Mouse (Mus musculus) T-cell, adult 2 months (primary cell): ENCODE results near the gene Osbpl9.

Experiments
- DNase-seq: peaks from one replicate; pipeline ENCODE4 v3.0.0; 2022; ENCODE audit warnings: low spot score

Osbpl9 gene

GRCm38 (mm10) chr4:109207524-109207923, 5.5 kb upstream of the Osbpl9 start:
- DNase-seq, result no peak

GRCm38 (mm10) chr4:109204416-109204815, 2.3 kb upstream of the Osbpl9 start:
- DNase-seq, result no peak

GRCm38 (mm10) chr4:109203931-109204330, 1.9 kb upstream of the Osbpl9 start:
- no peak for DNase-seq

GRCm38 (mm10) chr4:109199069-109199468, 3.0 kb downstream of the Osbpl9 start:
- no peak for DNase-seq

- DNase-seq, result no peak
These were observed 6.0 kb downstream of the Osbpl9 start for GRCm38 (mm10) chr4:109195900-109196629.

GRCm38 (mm10) chr4:109193886-109194285, 8.2 kb downstream of the Osbpl9 start:
- DNase-seq, result no peak

- no peak for DNase-seq
These were observed 10.5 kb downstream of the Osbpl9 start for GRCm38 (mm10) chr4:109191598-109191997.

- DNase-seq, result no peak
These were observed 16.3 kb downstream of the Osbpl9 start for GRCm38 (mm10) chr4:109185616-109186405.

- no peak for DNase-seq
These were observed 26.4 kb downstream of the Osbpl9 start for GRCm38 (mm10) chr4:109175677-109176076.

GRCm38 (mm10) chr4:109173775-109174440, 28.2 kb downstream of the Osbpl9 start:
- no peak for DNase-seq

GRCm38 (mm10) chr4:109173369-109173768, 28.7 kb downstream of the Osbpl9 start:
- DNase-seq, result no peak

GRCm38 (mm10) chr4:109165521-109166173, 36.4 kb downstream of the Osbpl9 start:
- peak; percentile 62 for DNase-seq

- DNase-seq, result no peak
These were observed 45.4 kb downstream of the Osbpl9 start for GRCm38 (mm10) chr4:109156481-109157261.

GRCm38 (mm10) chr4:109156073-109156472, 46.0 kb downstream of the Osbpl9 start:
- no peak for DNase-seq

GRCm38 (mm10) chr4:109150214-109150613, 51.9 kb downstream of the Osbpl9 start:
- no peak for DNase-seq

- DNase-seq, result no peak
These were observed 52.7 kb downstream of the Osbpl9 start for GRCm38 (mm10) chr4:109149411-109149810.

- peak; percentile 26 for DNase-seq
These were observed 54.6 kb downstream of the Osbpl9 start for GRCm38 (mm10) chr4:109147278-109148038.

GRCm38 (mm10) chr4:109143091-109143490, 59.0 kb downstream of the Osbpl9 start:
- DNase-seq, result no peak

GRCm38 (mm10) chr4:109138551-109138950, 63.5 kb downstream of the Osbpl9 start:
- DNase-seq, result no peak

- peak; percentile 64 for DNase-seq
These were observed 65.5 kb downstream of the Osbpl9 start for GRCm38 (mm10) chr4:109136475-109137125.
